Mouse (Mus musculus) frontal cortex, adult (tissue): ENCODE data around the gene Lrp5.
"Not testable (repeated sequence)": the region's sequence is repeated elsewhere in the genome, so short reads cannot be mapped to it uniquely, and the experiment has no call there.

Experiments
- ATAC-seq: cut with Nextera tagmentation; 2 replicates; pipeline ENCODE4 v1.9.2; 2017; ENCODE audit warnings: mild to moderate bottlenecking, moderate library complexity, mixed read lengths; ENCODE audit not compliant: low TSS enrichment

Gene Lrp5

DNA sequence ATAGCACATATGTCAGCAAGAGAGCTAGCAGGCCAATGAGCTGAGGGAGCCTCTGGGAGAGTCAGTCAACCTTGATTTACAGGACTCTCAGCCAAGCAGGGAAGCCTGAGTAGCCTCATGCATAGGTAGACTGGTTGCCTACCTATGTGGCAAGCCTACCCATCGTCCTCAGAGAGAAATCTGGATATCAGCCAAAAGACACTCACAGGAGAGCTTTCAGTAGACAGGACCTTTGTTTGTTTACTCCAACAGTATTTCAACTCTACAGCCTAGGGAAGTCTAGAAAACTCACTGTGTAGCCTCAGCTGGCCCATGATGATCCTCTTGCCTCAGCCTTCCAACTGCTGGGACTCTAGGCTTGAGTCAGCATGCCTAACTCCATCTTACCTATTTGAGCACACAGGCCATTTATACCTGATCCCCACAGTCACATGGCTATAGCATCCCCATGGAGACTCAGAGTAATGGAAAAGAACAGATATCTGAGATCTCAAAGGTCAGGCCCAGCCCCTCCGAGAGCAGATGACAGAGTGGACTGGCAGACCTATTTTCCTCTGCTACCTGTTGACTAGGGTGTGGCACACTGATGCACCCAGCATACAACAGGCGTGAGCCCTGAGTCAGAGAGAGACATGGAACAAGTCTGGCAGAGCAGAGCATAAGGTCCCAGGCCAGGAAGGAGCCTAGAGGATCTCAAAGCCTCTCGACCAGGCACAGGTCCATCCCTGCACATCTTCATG, 73.7 kb downstream of the Lrp5 start:
- ATAC-seq, result no peak

DNA sequence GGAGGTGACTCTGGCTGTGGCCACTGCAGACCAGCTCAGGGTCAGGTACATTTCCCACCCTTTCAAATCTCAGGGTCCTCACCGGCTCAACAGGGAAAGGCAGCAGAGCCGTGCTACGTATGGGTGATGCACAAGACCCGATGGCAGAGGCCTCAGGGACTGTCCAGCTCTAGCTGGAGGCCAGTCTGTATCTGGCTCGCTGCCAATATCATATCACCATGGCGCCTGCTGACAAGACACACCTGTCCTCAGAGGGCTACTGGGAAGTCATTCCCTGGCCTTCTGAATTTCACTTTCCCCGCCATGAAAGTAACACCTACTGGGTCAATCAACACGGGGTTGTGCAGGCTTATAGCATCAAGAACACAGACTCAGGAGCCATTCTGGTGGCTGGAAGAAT, 74.6 kb downstream of the Lrp5 start:
- ATAC-seq, result no peak

DNA sequence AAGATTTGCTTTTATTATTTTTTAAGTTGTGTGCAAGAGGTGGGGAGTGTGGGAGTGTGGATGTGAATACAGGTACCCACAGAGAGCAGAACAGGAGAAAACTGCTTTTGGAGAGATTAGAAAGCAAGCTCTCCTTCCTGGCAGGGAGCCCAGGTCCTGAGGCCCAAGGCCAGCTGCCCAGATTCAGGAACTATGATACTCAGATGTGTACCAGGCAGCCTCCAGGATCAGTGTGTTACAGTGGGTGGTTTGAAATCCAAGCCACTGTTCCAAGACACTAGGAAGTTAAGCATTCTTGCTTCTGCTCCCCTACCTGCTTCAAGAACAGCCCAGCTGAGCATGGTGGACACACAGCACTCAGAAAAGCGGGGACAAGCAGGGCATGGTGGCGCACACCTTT, 75.5 kb downstream of the Lrp5 start:
- ATAC-seq, result no peak

DNA sequence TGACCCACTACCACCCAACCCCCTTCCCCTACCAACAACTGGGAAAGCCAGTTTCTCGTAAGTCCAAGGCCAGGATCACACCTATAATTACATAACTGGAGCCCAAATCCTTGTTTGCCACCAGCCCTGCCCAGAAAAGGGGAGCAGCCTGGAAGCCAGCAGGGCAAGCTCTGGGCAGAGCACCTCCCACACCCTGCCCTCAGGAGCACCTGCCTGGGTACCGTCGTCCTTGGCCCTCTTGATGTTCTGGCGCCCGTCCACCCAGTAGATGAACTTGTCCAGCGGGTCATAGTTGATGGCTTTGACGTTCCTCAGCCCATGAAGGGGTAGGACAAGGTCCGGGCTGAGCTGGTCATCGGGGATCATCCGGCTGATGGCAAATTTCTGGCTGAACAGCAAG, 76.5 kb downstream of the Lrp5 start:
- no peak for ATAC-seq

DNA sequence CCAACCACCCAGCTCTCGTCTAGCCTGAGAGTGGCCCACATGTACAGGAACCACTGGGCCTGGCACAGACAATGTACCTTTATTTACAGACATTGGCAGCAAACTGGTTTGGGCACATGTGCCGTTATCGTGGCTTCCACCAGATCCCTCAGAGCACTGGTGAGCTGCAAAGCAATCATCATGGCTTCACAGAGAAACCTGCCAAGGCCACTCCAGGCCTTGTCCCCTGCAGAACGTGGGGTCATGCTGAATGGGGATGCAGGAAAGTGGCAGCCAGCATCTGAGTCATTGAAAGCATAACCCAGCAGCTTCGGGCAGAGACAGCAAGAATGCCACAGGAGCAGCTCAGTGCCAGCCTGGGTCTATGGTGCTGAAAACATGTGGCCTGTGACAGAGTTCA, 92.0 kb downstream of the Lrp5 start:
- no peak for ATAC-seq

DNA sequence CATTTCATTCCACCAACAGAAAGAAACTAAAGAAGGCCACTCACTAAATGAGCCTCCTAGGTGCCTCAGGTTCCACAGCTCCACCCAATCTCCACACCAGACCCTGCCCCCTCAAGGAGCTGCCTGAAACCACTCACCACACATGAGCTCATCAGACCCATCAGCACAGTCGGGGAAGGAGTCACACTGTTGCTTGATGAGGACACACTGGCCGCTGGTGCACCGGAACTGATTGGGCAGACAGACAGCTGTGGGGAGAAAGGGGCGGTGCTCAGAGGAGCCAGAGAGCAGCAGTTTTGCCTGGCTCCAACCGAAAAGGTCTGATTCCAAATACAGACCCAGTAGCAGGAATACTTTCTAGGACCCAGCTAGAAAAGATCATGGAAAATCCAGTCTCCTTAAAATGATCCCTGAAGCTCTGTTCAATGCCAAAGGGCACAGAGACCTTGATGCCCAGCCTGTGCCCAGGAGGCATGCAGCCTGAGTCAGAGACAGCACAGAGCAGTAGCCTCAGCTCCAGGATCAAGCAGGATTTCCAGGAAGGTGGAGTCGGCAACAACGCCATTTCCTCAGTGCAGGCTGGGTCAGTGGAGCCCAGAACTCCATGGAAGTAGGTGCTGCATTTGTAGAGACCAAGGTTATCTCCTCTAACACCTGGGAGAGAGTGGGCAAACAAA, 92.8 kb downstream of the Lrp5 start:
- no peak for ATAC-seq

DNA sequence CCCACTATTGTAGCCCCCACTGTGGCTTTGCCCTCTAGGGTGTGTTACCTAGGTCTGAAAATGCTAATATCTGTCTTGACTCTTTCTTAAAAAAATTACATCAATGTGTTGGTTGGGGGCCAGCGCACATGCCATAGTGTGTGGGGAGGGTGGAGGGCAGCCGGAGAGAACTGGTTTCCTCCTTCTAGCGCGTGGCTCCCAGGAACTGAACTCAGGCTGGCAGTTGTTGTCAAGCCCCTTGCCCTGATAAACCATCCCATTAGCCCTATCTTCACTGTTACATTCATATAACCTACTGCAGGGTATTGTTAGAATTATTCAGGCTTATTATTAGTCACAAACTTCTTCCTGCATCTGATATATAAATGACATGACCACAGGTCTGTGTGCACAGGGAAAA, 96.4 kb downstream of the Lrp5 start:
- no peak for ATAC-seq

DNA sequence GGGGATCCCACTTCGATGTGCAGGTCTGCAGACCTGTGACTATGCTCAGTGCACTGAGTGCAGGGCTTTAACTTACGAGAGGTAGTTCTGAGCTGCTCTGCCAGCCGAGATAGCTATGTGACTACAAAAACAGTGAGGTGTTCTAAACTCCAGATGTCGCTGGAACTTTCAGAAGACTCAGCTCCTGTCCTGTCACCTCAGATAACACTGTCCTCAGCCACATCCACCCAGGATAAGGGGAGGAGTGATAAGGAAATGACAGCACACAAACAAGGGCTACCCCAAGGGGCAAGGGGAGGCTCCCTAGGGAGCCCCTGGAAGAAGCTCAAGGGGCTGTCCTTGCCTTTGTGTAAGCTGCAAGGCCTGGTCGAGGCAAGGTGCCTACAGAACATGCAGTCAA, 96.8 kb downstream of the Lrp5 start:
- ATAC-seq, result no peak

DNA sequence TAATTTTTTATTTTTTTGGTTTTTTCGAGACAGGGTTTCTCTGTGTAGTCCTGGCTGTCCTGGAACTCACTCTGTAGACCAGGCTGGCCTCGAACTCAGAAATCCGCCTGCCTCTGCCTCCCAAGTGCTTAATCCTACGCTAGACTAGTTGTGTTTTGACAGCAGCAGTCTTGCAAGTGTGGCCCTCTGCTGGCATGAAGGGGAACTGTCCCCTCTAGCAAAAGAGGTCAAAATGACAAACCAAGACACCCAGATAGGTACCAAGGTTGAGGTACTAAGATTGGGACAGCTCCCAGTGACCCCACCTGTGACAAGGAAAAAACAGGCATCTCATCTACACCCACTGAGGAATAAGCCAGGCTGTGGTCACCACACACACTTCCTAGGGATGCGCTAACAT, 98.6 kb downstream of the Lrp5 start:
- ATAC-seq, result not testable (repeated sequence)

DNA sequence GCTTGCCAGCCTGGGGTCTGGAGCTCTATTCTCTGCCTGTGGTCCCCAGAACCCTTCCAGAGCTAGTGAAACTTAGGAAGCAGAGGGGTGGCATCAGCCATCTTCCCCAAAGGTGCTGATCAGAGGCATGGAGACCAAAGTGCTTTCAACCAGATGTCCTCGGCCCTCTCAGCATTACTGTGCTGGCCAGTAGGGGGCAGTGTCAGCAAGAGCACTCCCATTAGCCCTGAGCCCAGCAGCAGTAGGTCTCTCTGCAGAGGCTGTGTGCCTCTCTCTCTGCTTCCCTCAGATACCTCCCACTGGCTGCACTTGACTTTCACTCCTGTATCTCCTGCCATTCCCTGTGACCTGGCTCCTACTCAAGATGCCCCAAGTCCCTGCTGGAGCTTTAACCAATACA, 99.8 kb downstream of the Lrp5 start:
- ATAC-seq, result peak; percentile 44; the same call in 1 of the 2 replicates

DNA sequence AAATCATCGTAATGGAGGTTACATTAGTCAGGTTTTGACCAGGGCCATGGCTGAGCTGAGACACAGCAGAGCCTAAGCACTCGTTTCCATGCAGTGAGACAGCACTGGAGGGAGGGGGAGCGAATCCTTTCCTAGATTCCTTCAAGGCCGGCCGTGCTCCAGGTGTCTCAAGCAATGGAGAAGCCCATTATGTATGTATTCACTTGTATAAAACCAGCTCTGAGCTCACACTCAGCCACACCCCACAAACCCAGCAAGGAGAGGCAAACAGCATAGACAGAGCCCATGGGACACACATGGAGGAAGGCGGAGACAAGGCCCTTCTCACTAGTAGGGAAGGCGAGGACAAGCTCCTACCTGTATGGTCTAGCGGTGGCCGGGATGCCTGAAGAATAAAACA, 100.3 kb downstream of the Lrp5 start:
- no peak for ATAC-seq

DNA sequence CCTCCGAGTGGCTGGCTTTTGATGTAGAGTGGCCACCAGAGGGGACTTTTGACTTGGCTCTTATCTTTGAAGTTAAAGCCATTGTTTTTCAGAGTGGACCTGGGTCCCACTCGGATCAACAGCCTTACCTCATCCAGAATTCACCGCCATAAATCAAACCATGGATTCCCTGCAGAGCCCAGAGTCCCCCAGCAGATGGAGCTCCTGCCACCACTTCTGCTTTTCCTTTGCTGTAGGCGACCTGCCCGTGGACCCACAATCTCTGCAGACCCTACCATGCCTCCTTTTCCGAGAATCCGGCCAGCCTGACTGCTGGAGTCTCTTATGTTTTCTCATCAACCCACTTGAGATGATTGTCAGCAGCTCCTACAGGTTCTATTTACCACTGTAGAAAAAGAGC, 105.0 kb downstream of the Lrp5 start:
- ATAC-seq, result no peak; the same call in 1 of the 2 replicates

DNA sequence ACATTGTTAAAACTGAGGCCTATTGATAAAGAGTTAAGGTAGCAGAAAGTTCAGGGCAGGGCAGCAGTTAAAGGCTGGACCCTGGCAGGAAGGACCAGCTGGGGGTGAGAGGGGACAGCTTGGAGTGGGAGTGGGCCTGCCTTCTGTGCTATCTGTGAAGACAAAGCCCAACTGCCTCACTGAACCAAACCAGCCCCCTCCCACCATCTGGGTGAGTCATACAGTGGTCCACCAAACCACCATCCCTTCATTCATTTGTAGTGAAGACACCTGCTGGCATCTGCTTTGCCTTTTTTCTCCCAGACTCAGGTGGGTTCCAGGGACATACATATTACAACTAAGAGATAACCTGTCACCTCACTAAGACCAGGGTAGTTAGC, 108.5 kb downstream of the Lrp5 start:
- no peak for ATAC-seq

DNA sequence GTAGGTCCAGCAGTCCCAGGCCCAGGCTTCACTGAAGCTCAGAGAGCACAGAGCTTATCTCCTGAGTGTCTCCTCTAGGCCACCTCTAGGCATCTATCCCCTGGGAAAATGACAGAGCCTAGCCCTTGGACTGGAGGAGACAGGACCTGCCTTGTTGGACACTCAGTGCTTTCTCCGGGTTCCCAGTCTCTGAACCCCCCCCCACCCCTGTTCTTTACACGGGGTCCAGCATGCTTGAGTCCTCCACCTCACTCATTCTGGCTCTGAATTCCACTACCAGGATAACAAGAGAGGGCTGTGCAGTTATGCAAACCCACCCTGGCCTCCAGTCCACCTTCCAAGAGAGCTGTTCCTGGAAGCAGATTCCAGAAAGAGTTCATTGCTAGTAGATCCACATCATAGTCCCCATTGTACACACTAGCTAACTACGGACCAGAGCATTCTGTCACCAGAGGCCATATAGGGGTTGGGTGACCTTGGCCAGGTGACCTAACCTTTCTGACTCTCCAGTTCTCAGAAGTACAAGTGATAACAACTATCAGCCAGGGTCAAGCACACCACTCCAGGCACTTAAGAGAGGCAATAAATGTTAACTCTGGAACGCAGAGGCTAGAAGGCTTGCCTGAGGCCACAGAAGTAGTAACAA, 109.0 kb downstream of the Lrp5 start:
- no peak for ATAC-seq

DNA sequence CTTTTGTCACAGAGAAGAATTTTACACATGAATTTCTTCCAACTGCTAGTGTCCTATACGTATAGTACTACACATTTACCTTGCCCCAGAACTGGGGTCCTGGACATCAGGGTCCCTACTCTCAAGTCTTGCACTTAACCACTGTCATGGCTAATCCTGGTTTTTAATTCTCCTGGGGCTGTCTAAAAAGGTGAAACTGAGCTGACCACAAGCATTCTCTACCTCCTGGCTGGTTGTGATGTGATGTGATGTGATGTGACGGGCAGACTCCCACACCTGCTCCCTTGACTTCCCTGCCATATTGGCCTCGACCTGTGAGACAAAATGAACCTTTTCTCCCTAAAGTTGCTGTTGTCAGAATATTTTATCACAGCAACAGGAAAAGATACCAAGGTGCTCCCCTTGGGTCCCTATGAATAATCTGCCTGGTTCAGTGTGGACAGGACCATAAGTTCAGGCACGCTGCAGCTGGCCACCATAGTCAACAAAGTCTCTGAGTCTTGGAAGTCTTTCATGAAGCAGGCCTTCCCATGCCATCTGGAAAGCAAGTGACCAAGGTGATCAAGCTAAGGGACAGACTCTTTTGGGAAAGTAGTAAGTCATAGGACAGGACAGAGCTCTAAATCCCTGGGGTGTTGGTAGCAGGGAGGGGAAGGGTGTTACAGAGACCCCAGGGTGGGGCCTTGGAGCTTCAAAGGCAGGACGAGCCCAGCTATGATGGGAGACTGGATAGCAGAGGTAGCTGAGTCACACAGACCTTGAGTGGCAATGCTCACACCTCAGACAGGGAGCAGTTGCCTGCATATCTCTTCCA, 109.7 kb downstream of the Lrp5 start:
- ATAC-seq, result no peak

DNA sequence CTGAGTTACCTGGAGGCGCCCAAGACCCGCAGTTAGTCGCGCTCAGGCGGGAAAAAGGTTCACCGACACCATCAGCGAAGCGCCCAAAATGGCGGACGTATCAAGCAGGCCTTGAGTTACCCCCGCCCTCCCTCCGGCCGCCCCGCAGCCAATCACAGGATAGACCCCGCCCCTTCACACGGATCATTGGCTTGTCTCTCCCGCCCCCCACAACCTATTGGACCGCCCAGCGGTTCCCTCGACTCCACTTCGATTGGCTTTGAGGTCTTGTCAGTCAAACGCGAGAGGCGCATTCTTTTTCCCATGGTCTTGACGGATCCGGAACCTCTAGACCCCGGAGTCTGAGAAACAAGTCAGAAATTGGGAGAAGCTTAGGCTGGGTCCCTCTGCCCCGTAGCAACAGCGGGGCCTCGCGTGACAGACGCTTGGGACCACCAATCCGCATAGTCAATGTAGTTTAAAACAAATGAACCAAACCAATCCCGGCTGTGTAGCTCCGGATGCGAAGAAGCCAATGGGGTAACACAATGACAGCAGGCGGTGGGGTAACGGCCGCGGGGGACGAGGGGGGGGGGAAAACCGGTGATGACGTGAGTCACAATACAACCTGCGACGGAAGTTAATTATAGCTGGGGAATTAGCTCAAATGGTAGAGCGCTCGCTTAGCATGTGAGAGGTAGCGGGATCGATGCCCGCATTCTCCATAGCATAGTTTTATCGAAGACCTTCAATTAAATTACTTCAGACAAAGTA, 110.6 kb downstream of the Lrp5 start, which contains the start of gene Ppp6r3:
TSS of gene Ppp6r3 (minus strand) at position 118 of the 753 bp plus-strand sequence.
- ATAC-seq, result peak; percentile 95

DNA sequence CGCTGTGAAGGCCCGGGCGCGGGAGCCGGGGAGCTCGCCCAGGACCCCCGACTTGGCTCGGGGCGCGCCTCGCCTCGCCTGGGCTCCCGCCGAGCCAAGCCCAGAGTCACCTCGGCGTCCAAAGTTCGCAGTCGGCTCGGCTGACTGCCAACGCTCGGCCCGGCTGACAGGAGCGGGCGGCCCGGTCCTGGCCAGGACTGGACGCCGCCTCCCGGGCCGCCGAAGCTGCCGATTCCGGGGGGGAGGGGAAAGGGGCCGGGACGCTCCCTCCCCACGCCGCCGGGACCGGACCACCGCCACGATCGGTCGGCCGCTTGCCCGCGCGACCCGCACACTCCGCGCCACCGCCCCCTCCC, 111.1 kb downstream of the Lrp5 start:
- ATAC-seq, result peak; percentile 8; the same call in 1 of the 2 replicates

DNA sequence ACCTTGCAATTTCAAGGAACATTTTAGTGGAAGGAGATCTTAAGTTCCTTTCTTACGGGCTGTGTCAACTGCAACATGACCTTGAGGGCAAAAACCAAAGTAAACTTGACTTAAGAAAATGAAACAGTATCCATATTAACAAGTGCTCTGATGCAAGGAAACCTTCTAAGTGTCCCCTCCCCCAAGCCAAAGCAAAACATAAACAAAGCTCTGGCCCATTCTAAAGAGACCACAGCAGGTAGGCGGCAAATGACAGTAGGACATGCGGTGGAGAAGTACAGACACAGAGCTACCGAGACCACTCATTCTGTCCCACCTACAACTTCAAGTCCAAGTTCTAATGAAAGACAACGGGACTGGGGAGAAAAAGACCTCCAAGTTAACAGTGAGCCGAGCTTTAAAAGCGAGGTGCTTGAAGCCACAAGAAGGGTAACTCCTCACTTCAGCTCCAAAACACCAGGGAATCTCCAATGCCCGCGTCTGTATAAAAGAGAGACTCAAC, 111.7 kb downstream of the Lrp5 start:
- no peak for ATAC-seq

DNA sequence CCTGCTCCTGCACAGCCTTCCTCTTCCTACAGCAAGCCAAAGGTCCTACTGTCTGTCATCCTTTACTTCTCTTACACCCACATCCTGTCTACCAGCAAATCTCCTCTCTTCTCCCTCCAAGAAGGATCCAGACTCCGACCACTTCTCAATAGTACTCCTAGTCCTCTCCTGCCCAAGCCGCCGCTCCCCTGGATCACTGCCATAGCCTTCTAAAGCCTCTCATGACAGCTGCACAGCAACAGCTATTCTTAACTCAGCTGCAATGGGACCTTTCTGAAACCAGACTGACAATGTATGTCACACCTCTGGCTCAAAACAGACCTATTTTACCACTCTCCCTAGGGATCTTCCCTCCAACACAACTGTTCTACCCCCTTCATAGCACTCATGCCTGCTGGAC, 122.1 kb downstream of the Lrp5 start:
- no peak for ATAC-seq

DNA sequence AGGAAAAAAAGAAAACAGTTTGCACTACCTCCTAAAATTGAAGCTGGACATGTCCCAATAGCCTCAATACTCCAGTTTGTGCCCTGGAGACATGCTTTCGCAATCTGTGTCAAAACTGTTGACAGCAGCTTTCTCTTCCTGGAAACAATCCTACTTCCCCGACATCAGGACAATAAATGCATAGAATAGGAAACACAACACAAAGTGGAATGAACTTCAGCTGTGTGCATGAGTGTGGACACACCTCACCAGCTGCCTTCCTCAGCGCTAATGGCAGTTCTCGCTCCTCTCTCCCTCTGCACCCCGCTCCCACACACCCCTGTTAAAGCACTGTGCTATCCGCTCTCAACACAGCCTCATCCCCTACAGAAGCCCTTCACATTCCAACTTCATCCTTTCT, 123.6 kb downstream of the Lrp5 start:
- peak; percentile 16; the same call in 1 of the 2 replicates for ATAC-seq

DNA sequence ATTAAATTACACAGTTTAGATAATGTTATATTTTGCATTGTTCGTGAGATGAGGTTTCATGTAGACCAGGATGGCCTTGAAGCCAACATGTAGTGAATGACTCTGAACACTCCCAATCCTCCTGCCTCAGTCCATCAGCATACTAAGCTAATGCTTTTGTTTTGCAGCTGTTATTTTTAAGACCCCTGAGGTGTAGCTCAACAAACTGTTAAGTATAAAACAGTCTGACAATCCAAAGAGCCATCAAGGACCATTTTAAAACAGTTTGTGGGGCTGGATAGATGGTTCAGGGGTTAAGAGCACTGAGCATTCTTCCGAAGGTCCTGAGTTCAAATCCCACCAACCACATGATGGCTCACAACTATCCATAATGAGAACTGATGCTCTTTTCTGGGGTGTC, 124.1 kb downstream of the Lrp5 start:
- no peak for ATAC-seq
